Mouse (Mus musculus) thymus, adult 18-20 months (tissue): Measurements from ENCODE around the gene Orai1.
"Not testable (repeated sequence)": the region's sequence is repeated elsewhere in the genome, so short reads cannot be mapped to it uniquely, and the experiment has no call there.

Source experiments
- DNase-seq, 2 experiments: peaks; one replicate each; pipeline ENCODE4 v3.0.0; 2022; ENCODE audit warnings: mixed read lengths in 2 of 2

Orai1 gene

GRCm38 (mm10) chr5:123014753-123015701 lies at the start of gene Orai1:
Gene Orai1 (plus strand): TSS chr5:123015074.
- peak; percentile 97 for DNase-seq

GRCm38 (mm10) chr5:122965427-122965826 lies 49.4 kb upstream of the Orai1 start:
- no peak for DNase-seq

DNA sequence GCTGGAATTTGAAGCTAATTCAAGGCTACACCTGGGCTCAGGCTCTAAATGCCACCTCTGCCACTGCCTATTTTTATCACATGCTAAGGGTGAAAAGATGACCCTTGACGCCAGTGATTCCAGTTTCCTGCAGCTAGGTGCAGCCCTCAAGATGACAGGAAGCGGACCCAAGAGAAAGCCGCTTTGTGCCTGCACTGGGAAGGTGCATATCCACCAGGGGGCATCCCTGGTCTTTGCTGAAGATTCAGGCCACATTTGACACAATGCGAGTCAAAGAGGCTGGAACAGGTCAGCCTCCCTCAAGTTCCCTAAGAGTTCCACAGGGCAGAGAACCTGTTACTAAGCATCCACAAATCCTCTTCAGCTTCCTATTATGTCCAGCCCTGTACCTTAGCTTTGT lies 46.6 kb upstream of the Orai1 start:
- peak; percentile 67 to 77 for DNase-seq

DNA sequence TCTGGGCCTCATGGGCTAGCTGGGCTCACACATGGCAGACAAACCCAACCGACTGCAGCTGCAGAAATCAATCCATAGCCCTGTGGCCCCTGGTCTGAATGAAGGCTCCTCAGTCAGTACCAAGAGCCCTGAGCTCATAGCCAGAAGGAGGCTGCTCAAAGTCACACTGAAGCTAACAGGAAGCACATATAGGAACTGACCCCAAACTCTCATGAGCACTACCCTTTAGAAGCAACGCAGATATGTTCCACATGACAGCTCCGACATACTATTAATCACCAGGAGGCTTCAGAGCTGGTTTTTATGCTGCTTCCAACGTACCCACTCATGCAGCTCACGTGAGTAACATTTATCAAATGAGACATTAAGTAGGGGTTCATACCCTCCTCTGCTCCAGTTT lies 44.8 kb upstream of the Orai1 start:
- DNase-seq = no peak

GRCm38 (mm10) chr5:122971438-122971837 lies 43.4 kb upstream of the Orai1 start:
- no peak for DNase-seq

- DNase-seq = no peak
Observed at GRCm38 (mm10) chr5:122972116-122972515, 42.8 kb upstream of the Orai1 start.

DNA sequence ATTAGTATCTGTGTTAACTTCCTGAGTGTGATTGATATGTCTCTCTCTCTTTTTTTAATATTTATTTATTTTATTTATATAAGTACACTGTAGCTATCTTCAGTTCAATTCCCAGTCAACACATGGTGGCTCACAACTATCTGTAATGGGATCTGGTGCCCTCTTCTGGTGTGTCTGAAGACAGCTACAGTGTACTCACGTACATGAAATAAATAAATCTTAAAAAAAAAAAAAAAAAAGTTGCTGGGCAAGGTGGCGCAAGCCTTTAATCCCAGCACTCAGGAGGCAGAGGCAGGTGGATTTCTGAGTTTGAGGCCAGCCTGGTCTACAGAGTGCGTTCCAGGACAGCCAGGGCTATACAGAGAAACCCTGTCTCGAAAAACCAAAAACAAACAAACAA lies 40.2 kb upstream of the Orai1 start:
- DNase-seq = not testable (repeated sequence)

DNA sequence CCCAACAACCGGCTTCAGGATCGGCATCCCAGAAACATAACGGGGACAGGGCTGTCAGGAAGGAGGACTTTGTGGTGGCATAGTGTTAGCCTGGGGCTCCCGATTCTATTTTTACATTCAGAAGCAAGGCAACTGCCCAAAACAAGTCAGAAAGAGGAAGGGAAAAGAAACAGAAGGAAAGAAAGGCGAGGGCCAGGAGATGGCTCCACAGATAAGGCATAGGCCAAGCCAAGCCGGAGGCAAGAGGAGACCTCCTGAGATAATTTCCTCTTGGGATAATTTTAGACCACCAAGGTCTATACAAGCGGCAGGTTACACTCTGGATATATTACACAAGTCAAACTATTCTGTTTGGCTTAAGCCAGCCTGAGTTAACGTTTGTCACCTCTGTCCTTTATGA lies 35.9 kb upstream of the Orai1 start:
- no peak for DNase-seq

DNA sequence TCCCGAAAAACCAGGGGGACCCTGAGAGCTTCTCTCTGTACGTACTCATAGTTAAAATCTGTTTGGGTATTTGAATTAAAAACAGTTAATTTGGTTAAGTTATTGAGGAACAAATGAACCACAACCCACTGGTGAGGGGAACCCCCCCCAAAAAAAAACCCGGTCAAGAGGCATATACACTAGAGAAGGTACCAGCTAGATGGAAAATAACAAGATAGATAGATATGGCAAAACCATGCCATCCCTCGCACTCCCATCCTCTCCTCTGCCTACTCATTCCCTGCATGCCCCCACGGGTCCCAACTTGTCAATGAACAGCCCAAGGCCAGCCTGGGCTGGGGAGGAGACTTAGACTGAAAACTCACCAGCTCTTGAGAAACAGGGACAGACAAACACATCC lies 30.4 kb upstream of the Orai1 start:
- DNase-seq = no peak

DNA sequence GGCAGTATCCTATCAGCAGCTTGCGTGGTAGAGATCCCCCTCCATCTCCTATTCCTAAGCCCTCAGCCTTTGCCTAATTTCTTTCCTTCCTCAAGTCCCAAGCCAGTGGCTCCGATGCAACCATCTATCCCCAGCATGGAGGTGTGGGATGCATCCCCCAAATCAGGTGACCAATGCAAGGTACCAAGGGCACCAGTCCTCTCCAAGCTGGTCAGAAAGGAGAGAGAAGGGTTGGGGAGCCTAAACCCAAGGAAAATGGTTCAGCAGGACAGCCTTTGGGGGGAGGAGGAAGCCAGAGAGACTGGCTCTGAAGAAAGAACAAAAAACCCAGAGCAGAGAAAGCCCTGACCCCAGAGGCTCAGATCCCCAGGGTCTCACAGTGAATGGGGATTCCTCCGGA lies 29.6 kb upstream of the Orai1 start:
- no peak for DNase-seq

DNA sequence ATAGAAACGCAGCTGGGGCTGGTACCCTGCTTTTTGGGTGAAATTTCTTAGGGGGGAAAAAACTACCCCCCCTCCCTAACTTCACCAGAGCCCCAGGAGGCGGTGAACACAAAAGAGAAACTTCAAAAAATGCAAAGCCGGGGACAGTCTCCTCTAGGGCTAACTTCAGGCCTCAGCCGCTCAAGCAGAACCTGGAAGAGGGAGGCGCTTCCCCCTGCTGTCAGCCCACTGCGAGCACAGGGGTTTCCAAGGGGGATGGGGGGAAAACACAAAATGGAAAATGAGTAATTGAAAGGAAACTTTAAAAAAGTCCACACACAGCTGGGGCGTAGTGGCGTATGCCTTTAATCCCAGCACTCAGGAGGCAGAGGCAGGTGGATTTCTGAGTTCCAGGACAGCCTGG lies 28.8 kb upstream of the Orai1 start:
- DNase-seq = no peak

GRCm38 (mm10) chr5:122987211-122988020 lies 27.5 kb upstream of the Orai1 start:
- DNase-seq = peak in 1 of 2 experiments; percentile 47

GRCm38 (mm10) chr5:122988021-122988751 lies 26.7 kb upstream of the Orai1 start:
- DNase-seq = peak; percentile 55 to 66

- peak; percentile 64 to 74 for DNase-seq
Observed at GRCm38 (mm10) chr5:122989001-122989525, 25.8 kb upstream of the Orai1 start.

- DNase-seq = no peak
Observed at GRCm38 (mm10) chr5:122989551-122990330, 25.1 kb upstream of the Orai1 start, which contains the start of gene Kdm2b. Gene Kdm2b (minus strand): TSS chr5:122989823.

DNA sequence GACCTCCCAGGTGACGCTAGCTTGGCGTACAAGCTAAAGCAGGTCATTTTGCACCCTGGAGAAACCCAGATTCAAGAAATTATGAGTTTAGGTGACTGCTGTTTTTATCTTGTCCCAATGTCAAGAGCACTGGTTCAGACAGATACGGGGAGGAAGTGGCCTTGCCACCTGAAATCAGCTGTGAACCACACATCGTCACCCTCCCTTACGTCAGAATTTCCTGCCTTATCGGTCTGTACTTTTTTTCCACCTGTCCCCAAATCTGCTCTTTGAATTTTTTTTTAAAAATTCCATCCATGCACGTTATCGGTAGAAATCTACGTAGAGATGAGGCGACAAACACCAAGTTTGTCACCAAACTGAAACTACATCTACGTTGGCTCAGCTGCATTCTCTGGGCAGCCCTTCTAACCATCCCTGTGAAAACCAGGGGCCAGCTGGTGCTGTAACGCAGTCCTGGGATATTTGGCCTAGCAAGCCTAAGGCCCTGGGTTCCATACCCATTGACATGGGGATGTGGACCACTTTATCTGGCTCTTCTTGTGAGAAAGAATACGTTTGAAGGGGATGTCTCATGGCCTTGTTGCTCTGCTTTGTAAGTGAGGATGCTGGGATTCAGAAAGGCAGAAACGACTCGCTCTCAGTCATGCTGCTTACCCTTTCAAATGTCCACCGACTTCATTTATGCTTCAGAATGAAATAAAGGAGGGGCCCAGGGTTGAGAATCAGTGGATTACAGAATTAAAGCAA lies 24.3 kb upstream of the Orai1 start:
- peak; percentile 47 to 80 for DNase-seq

DNA sequence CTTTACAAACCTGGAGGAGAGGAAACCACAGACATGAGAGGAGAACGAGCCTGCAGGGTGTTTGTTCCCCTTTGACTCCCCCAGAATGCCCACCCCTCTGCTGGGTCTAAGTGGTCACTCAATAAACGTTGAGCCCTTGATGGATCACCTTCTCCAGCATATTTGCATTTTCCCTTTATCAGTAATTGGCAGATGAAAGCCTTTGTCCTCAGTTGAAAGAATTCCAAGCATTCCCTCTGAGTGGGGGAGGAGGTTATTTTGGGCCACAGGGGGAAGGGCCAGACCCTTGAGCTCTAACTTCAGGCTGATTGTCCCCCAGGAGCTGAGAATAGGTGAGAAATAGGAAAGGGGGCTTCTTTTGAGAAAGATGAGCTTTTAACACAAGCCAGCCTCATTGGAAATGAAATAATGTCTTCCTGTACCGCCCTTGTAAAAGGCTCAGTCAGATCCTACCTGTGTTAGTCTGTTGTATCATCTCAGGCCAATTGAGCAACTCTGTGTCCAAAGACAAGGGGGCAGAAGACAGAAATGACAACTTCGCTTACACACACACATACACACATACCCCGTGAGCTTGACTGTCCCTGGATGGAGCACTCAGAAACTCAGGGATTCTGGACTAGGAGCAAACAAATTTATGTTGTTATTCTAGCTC lies 23.4 kb upstream of the Orai1 start:
- no peak for DNase-seq

GRCm38 (mm10) chr5:122993811-122994210 lies 21.1 kb upstream of the Orai1 start:
- DNase-seq = no peak

- DNase-seq = peak; percentile 78 to 92
Observed at GRCm38 (mm10) chr5:122994303-122994846, 20.5 kb upstream of the Orai1 start.

- DNase-seq = no peak
Observed at GRCm38 (mm10) chr5:122994910-122995309, 20.0 kb upstream of the Orai1 start.
